Mouse (Mus musculus) liver, adult 2 months (tissue): ENCODE measurements around the gene Ifit1.

Source experiments
- CTCF ChIP-seq: fragments of 200-500 bp; IDR thresholded peaks from 2 replicates; pipeline ENCODE4 v1.5.1; 2011; ENCODE audit warnings: low read depth, low read length, control low read depth
- POLR2A ChIP-seq: fragments of 200-500 bp; IDR thresholded peaks from 2 replicates; pipeline ENCODE4 v1.6.1; 2011; ENCODE audit warnings: low read length, control low read depth; ENCODE audit not compliant: insufficient read depth; ENCODE audit errors: extremely low read depth

DNA sequence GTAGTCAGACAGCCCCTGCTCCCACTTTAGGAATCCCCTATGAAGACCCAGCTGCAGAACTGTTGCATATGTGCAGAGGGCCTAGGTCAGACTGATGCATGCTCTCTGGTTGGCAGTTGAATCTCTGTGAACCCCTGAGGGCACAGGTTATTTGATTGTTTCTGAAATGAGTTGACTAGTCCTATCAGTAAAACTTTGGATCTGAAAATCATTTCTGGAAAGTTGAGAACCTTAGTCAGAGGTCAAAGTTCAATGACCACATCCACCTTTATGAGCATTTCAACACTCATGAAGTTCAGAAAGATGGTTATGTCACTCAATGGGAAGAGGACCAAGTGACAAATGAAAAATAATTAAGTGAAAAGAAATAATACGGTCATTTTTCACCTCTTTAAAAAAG lies 44.9 kb downstream of the Ifit1 start:
- no peak for TF ChIP-seq CTCF
- no peak for TF ChIP-seq POLR2A
